Mouse (Mus musculus) c-Kit-positive CD71-negative TER-119-negative erythroid progenitor cells, embryonic 14.5 days (primary cell): Measurements from ENCODE around the gene Ccnl2.

ENCODE experiments used
- DNase-seq: peaks from one replicate; pipeline ENCODE4 v3.0.0-alpha.2; 2013; ENCODE audit warnings: low read depth

The Ccnl2 gene

DNA sequence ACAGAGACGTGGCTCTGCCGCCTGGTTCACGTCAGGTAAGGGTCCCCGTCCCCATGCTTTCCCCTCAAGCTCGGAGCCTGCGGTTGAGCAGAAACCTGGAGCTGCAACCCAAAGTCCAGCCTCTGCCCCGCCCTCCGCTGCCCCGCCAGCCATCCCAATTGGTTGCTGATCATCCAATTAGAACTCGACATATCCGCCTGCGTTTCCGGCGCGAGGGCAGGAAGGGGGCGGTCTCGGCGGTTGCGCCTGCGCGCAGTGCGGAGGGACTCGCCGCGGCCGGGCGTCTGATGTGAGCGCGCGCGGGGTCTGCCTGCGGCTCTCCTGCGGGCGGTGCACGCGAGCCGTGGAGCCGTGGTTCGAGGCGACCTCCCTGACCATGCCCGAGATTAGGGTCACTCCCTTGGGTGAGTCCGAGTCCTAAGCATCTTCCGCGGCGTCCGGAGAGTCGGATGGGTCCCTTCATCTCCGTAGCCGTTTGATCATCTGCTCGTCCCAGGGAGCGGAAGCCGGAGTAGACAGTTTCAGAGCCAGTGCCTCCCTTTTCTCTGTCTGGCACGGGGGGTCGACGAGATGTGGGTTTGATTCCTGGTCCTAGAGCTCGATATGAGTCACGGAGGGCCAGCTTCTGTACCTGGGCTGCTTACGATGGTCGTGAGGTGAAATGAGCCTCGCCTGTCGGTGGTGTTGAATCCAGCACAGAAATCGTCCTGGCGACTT is 57.2 kb downstream of the Ccnl2 start, which contains the start of the genes Cptp and Ints11:
Gene Cptp (minus strand): TSS at position 124 of the 717 bp plus-strand sequence.
Gene Ints11 (plus strand): TSS at position 230 of the 717 bp plus-strand sequence.
- peak; percentile 89 for DNase-seq

DNA sequence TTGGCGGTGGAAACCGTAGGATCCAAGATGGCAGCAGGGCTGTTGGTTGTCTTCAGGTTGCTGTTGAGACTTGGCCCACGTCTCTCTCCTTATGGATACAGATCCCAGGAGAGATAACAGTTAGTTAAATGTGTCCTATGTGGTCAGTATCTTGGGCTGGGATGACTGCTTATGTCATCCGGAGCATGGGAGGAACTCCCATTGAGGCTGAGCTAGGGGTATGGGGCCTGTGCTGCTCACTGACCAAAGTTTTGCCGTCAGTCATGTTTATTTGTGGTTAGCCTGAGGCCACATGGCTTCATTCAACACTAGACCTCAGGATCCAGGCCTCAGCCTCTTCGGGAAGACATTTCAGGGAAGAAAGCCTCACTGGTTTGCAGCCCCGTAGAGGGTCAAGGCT is 59.1 kb downstream of the Ccnl2 start:
- no peak for DNase-seq
